Mouse (Mus musculus) heart, embryonic 13.5 days (tissue): ENCODE data around the gene Gm14214. TPM values are rescaled to one million over a fixed set of nuclear protein-coding genes. Genes with fewer than 3 reads are reported as not detected.

ENCODE experiments used
- ATAC-seq: fragments of 200-750 bp; cut with Nextera tagmentation; 2 replicates; pipeline ENCODE4 v1.8.0; 2017; ENCODE audit warnings: moderate TSS enrichment; ENCODE audit not compliant: insufficient number of reproducible peaks, low FRiP score, low TSS enrichment; ENCODE audit errors: extremely low read depth
- H3K27ac ChIP-seq: fragments of 300-500 bp; sonication (generic); replicated peaks from 2 replicates; pipeline ENCODE4 v1.5.1; 2015; ENCODE audit warnings: moderate library complexity, mild to moderate bottlenecking, inconsistent platforms
- H3K27me3 ChIP-seq: fragments of 300-500 bp; sonication (generic); replicated peaks from 2 replicates; pipeline ENCODE4 v1.6.1; 2015; ENCODE audit warnings: mild to moderate bottlenecking, inconsistent platforms
- H3K36me3 ChIP-seq: fragments of 300-500 bp; sonication (generic); 2 replicates; pipeline ENCODE4 v1.6.1; 2015; ENCODE audit warnings: mild to moderate bottlenecking, inconsistent platforms
- H3K4me1 ChIP-seq: fragments of 300-500 bp; sonication (generic); 2 replicates; pipeline ENCODE4 v1.6.1; 2015; ENCODE audit warnings: inconsistent platforms
- H3K4me2 ChIP-seq: fragments of 300-500 bp; sonication (generic); 2 replicates; pipeline ENCODE4 v1.6.1; 2015; ENCODE audit warnings: inconsistent platforms, mild to moderate bottlenecking, moderate library complexity
- H3K4me3 ChIP-seq: fragments of 300-500 bp; sonication (generic); 2 replicates; pipeline ENCODE4 v1.5.1; 2015; ENCODE audit warnings: moderate library complexity, mild to moderate bottlenecking, inconsistent platforms
- H3K9ac ChIP-seq: fragments of 300-500 bp; sonication (generic); 2 replicates; pipeline ENCODE4 v1.6.1; 2015; ENCODE audit warnings: inconsistent platforms, mild to moderate bottlenecking, moderate library complexity
- H3K9me3 ChIP-seq: fragments of 300-500 bp; sonication (generic); 2 replicates; pipeline ENCODE4 v1.6.1; 2016; ENCODE audit warnings: inconsistent platforms
- WGBS: fragments of 180-500 bp; shearing (Covaris S2); methylation state at CpG from one replicate; pipeline ENCODE4 v1.1.7; 2015; ENCODE audit warnings: mixed read lengths; 5-methylcytosine and 5-hydroxymethylcytosine counted together
- polyA plus RNA-seq: library from polyadenylated mRNA; unstranded; fragments of >200 nt; fragmentation: Nextera tagmentation; extraction: Ambion mirVana; gene quantifications from 2 replicates; pipeline ENCODE4 v1.2.1, GENCODE M21; 2015

The Gm14214 gene
- polyA plus RNA-seq, 1 experiment from 2014 or later = not detected

- H3K9ac ChIP-seq = no peak overlapping the region
- no peak overlapping the region for H3K4me2 ChIP-seq
- no peaks in the 10 kb centered on the region for H3K4me1 ChIP-seq
- H3K27me3 ChIP-seq = no peaks in the 10 kb centered on the region
- no peaks in the 10 kb centered on the region for H3K36me3 ChIP-seq
- H3K27ac ChIP-seq = no peak overlapping the region
- ATAC-seq = no peak
- no peaks in the 10 kb centered on the region for H3K9me3 ChIP-seq
- 79% methylated on average over 4 of the region's 4 CpGs for WGBS
- H3K4me3 ChIP-seq = no peak overlapping the region
Measured at GRCm38 (mm10) chr2:154723473-154723872, 46.4 kb downstream of the Gm14214 start.

GRCm38 (mm10) chr2:154720315-154720714, 49.5 kb downstream of the Gm14214 start:
- ATAC-seq = no peak
- H3K9ac ChIP-seq = no peak overlapping the region
- no peaks in the 10 kb centered on the region for H3K27me3 ChIP-seq
- H3K4me1 ChIP-seq = no peaks in the 10 kb centered on the region
- H3K4me3 ChIP-seq = no peak overlapping the region
- H3K36me3 ChIP-seq = no peaks in the 10 kb centered on the region
- no peak overlapping the region for H3K27ac ChIP-seq
- 69% methylated on average over 2 of the region's 2 CpGs for WGBS
- no peak overlapping the region for H3K4me2 ChIP-seq
- no peaks in the 10 kb centered on the region for H3K9me3 ChIP-seq

Other genes starting within 250 kb of the Gm14214 start
- gene 1700003F12Rik, start 222.9 kb downstream of the Gm14214 start, polyA plus RNA-seq = 0.29 TPM in 1 of 2 replicates, not detected in the other
- gene Actl10, start 218.3 kb downstream of the Gm14214 start, polyA plus RNA-seq = 0.09 TPM in 2 replicates
- 1.0 and 1.4 TPM in 2 replicates for gene Necab3, start 211.1 kb downstream of the Gm14214 start, polyA plus RNA-seq
- 15.5 and 17.8 TPM in 2 replicates for gene E2f1, start 200.1 kb downstream of the Gm14214 start, polyA plus RNA-seq
- gene Pxmp4, start 166.3 kb downstream of the Gm14214 start, polyA plus RNA-seq = 24.4 and 25.2 TPM in 2 replicates
- gene Zfp341, start 156.7 kb downstream of the Gm14214 start, polyA plus RNA-seq = 0.68 and 0.74 TPM in 2 replicates
- not detected in 2 replicates for gene 4930519P11Rik, start 156.6 kb downstream of the Gm14214 start, polyA plus RNA-seq
- 22.3 and 22.8 TPM in 2 replicates for gene Chmp4b, start 118.3 kb downstream of the Gm14214 start, polyA plus RNA-seq
- gene Raly, start 21.1 kb upstream of the Gm14214 start, polyA plus RNA-seq = 27.8 and 32.4 TPM in 2 replicates
- 0.32 TPM in 1 of 2 replicates, not detected in the other for gene a, start 21.4 kb upstream of the Gm14214 start, polyA plus RNA-seq
- 63.9 and 70.2 TPM in 2 replicates for gene Eif2s2, start 122.9 kb upstream of the Gm14214 start, polyA plus RNA-seq
- gene Gm14226, start 248.2 kb upstream of the Gm14214 start, polyA plus RNA-seq = 0.37 and 0.53 TPM in 2 replicates